Mouse (Mus musculus): ENCODE results near the gene Reck.

The Reck gene

DNA sequence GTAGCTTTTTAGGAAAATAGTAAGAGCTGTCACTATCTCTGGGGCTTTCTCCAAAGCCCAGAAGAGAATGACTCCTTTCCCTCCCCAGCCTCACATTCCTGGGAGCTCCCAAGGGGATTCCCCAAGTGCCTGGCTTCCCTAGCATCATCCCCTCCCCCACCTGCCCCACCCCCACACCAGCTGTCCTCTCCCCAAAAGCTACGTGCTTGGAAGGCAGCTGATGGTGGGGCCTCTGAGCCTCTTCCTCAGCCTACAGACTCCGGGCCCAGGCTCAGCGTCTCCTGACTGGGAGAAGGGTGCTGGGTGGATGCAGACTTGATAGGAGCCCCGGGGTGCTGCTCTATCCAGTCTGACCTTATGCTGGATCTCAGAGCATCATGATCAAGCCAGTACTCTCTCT, 94.0 kb downstream of the Reck start:
- DNase-seq (ENCODE audit: low spot score in 2 of 2): no peak

- DNase-seq (ENCODE audit: low spot score in 2 of 2): no peak
Observed at GRCm38 (mm10) chr4:43970393-43971330, 95.3 kb downstream of the Reck start.

GRCm38 (mm10) chr4:43971541-43972136, 96.3 kb downstream of the Reck start:
- no peak for DNase-seq (ENCODE audit: low spot score in 2 of 2)

GRCm38 (mm10) chr4:43972137-43972591, 96.8 kb downstream of the Reck start:
- DNase-seq (ENCODE audit: low spot score in 2 of 2): no peak

DNA sequence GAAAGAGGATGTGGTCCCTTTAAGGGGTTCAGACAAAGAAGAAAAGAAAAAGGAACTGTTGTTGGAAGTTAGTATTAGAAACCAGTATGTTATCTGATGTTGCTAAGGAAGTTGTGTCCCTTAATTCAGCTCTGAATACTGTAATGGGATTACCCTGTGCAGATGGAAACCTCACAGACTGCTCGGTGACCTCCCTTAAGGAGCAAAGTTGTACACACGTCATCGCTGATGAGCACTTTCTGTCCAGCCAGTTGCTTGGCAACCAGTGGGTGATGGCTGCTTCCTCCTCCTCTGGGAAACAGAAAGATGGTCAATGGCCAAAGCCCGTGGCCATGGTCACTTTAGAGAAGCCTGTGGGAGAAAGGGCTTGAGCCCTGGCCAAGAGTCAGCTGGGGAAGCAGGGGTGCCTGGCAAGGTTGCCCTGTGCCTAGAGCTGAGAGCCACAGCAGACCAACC, 98.2 kb downstream of the Reck start:
- DNase-seq (ENCODE audit: low spot score in 2 of 2): peak in 1 of 2 experiments; percentile 23

DNA sequence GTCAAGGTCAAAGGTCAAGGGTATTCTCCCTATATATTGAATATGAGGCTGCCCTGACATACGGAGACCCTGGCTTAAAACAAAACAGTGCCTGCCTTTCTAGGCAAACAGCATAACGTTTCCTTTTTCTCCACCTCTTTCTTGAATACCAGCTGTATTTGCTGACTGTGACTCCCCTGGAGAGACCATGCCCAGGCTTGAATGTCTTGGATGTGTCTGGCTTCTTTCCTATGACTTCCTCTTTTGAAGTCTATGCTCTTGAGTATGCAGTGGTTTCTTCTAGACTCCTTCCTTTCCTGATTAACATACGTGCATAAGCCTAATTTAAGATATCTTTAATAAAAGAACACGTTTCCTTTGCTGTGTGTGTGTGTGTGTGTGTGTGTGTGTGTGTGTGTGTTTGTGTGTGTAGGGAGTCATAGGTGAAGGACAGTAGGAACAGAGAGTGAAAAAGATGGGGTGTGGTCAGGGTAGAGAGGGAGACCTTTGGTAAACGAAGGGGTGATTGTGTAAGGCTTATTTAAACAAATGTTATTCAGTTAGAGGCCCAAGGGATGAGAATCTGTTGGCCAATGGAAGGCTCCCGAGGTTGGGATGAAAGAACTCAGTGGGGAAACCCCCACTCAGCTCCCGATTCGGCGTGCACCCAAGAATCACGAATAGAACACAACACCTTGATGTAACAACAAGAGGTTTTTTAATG, 99.7 kb downstream of the Reck start:
- no peak for DNase-seq (ENCODE audit: low spot score in 2 of 2)

DNA sequence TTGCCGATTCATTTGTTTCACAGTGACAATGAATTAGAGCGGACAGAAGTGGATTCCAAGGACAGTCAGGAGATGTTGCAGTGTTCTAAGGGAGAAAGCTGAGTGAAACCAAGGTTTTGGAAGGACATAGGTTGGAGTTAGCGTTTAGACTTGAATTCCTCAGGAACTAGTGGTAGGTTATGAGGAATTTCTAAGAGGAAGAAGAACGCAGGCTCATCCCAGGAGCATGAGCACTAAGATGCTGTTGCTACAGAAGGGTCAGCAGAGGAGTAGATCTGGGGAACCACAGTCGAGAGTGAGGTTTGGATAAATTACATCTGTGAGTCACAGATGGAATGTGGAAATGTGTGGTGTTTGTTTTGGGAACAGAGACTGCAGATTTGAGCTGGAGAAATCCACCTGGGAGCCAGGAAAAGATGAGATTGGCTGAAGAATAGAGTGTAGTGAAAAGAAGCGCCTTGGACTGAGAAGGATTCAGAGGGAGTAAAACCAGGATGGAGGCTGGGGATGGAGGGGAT, 101.0 kb downstream of the Reck start:
- no peak for DNase-seq (ENCODE audit: low spot score in 2 of 2)

- peak; percentile 18 to 26 for DNase-seq (ENCODE audit: low spot score in 2 of 2)
Observed at GRCm38 (mm10) chr4:43978521-43979443, 103.5 kb downstream of the Reck start.

DNA sequence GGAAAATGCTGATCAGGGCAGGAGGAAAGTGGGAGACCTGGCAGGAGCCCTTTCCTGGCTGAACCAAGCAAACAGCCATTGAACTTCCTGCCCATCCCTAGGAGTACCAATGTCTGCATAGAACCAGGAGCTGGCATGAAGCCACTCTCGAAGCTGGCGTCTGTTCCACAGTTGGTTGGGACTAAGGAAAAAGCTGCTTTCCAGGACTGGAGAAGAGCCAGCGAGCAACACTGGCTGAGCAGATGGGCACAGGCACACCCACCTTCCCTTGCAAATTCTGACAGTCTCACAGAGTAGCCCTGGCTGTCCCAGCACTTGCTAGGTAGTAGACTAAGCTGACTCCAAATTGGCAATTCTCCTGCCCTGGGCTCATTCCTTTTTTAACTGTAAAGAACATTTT, 104.4 kb downstream of the Reck start:
- DNase-seq (ENCODE audit: low spot score in 2 of 2): peak; percentile 56 to 91

GRCm38 (mm10) chr4:43980236-43980635, 104.9 kb downstream of the Reck start:
- DNase-seq (ENCODE audit: low spot score in 2 of 2): peak in 1 of 2 experiments; percentile 8

DNA sequence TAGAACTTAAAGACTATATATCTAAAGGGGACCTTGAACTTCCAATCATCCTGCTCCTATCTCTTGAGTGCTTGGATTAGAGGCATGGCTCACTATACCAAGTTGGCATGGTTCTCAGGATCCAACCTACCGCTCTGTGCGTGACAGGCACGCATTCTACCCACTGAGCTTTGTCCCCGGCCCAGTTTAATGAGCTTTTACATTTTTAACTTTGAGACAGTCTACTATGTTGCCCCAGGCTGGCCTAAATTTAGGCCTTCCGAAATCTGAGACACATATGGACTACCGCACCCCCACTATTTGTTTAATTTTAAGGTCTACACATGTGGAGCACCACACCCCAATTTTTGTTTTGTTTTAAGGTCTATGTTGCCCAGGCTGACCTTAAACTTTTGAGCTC, 105.5 kb downstream of the Reck start:
- DNase-seq (ENCODE audit: low spot score in 2 of 2): peak in 1 of 2 experiments; percentile 7

GRCm38 (mm10) chr4:43981251-43981650, 105.9 kb downstream of the Reck start:
- no peak for DNase-seq (ENCODE audit: low spot score in 2 of 2)

DNA sequence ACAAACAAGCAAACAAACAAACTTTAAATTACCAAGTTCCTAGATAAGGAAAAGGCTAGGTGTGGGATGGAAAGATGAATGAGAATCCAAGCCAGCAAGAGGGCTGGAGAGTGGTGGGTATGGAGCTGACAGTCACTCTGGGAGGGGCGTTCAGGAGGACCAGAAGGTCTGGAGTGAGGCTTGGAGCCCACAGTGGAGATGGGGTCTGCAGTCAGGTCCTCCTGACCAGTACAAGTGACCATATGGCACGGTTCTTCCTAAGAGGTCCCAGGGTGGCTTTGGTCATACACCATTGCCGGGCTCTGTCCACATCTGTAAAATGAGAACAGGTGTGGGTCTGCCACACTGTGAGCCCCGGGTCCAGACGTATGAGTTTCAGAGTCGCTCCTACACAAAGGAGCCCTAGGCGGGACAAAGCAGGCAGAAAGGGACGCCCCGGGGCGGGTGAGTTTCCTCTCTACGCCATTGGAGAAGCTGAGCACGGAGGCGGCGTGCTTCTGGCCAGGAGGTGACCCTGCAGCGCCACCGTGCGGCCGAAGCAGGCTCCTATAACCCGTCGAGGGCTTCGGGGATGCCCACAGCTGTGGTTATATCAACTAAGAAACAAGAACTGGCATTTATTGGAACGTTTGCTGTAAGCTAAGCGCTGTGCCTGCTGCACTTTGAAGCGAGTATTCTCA, 106.9 kb downstream of the Reck start:
- DNase-seq (ENCODE audit: low spot score in 2 of 2): peak; percentile 97

GRCm38 (mm10) chr4:43983181-43983580, 107.9 kb downstream of the Reck start, which contains the start of gene Ccin:
Gene Ccin, plus strand, starts transcription at chr4:43983483.
- no peak for DNase-seq (ENCODE audit: low spot score in 2 of 2)

DNA sequence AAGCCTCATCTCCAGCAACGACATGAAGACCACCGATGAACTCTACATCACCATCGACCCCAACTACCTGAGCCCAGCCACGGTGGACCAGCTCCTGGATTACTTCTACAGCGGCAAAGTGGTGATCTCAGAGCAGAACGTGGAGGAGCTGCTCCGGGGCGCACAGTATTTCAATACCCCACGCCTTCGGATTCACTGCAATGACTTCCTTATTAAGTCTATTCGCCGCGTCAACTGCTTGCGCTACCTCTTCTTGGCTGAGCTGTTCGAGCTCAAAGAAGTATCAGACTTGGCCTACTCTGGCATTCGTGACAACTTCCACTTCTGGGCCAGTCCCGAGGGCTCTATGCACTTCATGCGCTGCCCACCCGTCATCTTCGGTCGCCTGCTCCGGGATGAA, 108.4 kb downstream of the Reck start:
- DNase-seq (ENCODE audit: low spot score in 2 of 2): no peak

GRCm38 (mm10) chr4:43984326-43984725, 109.0 kb downstream of the Reck start:
- no peak for DNase-seq (ENCODE audit: low spot score in 2 of 2)

- no peak for DNase-seq (ENCODE audit: low spot score in 2 of 2)
Observed at GRCm38 (mm10) chr4:43988976-43989375, 113.6 kb downstream of the Reck start.

- DNase-seq (ENCODE audit: low spot score in 2 of 2): no peak
Observed at GRCm38 (mm10) chr4:43993072-43993471, 117.7 kb downstream of the Reck start.

- no peak for DNase-seq (ENCODE audit: low spot score in 2 of 2)
Observed at GRCm38 (mm10) chr4:43994342-43994741, 119.0 kb downstream of the Reck start.

Measured in cerebellum, postnatal 4 days (tissue).